Mouse (Mus musculus) lung, postnatal 10 days (tissue): ENCODE measurements around the gene Ttll9.

Experiments
- DNase-seq: peaks from one replicate; pipeline ENCODE4 v3.0.0; 2021

Ttll9 gene

DNA sequence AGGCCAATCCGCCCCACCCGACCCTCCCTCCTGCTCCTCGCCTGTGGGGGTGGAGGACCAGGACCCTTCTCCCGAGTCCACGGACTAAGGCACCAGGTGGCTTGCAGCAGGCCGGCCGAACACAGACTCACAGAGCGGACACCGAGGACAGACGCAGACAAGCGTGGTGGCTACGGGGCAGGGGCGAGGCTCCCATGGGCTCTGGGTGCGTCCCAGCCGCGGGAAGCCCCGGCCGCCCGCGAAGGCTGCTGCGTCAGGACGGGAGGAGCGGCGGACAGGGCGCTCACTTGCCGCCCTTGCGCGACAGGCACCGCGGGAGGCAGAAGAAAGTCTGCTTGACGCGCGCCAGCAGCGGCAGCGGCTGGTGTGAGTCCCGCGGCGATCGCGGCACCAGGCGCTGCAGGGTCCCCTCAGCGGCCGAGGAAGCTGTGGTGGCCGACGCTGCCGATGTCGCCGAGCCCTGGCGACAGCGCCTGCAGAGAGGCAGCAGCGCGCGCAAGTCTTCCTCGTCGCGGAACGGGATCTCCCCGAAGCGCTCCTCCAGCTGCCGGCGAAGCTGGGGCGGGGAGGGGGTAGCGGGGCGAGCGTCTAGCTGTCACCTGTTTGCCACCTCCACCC lies 19.3 kb upstream of the Ttll9 start:
- no peak for DNase-seq

DNA sequence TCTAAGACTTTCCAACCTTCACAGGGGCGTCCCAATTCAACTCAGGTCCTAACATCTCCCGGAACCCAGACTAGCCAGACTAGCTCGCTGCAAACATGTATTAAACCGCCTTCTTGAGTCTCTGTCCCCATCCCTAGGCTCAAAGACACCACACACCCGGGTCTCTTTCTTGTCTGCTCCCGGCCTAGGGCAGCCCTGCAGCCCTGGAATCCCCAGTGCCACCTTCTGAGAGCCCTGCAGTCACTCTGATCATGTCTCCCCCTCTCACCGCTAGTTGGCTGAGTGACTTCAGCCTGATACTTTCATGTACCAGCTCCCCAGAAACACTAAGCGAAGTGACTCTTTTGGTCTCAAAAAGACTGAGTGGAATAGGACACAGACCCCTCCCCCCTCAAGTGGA lies 18.7 kb upstream of the Ttll9 start:
- no peak for DNase-seq

DNA sequence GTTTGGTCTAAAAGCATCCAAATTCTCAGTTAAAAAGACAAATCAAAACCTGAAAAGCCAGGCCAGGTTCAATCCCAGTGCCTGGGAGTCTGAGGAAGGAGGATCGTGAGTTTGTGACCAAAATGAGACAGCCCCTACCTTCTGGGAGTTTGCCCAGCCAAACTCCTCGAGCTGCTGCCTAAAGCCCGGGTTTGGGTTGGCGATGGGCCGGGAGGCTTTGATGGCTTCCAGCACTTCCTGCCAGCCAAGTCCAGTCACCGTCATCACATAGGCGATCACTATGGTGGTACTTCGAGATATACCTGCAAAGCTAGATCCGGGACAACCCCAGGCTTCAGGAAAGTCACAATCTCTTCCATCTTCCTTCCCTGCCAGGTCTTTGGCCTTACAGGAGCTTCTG lies 18.3 kb upstream of the Ttll9 start:
- no peak for DNase-seq

DNA sequence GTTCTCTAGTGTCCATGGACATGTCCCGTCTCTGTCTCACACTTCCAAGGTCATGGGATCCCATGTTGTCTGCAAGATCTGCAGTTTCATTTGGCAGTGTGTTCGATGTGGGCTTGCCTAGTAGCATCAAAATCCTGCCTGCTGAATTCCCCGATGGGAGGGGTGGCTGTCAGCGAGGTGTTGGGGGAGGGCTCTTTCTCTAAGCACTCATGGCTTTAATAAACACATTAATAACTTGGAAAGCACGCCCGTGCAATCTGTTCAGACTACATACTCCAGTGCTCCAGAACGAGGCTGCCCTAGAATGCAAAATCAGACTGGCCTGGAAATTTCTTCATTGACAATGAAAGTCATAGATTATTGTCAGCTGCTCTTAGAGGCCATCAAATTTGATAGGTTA lies 15.2 kb upstream of the Ttll9 start:
- DNase-seq, result peak; percentile 77

DNA sequence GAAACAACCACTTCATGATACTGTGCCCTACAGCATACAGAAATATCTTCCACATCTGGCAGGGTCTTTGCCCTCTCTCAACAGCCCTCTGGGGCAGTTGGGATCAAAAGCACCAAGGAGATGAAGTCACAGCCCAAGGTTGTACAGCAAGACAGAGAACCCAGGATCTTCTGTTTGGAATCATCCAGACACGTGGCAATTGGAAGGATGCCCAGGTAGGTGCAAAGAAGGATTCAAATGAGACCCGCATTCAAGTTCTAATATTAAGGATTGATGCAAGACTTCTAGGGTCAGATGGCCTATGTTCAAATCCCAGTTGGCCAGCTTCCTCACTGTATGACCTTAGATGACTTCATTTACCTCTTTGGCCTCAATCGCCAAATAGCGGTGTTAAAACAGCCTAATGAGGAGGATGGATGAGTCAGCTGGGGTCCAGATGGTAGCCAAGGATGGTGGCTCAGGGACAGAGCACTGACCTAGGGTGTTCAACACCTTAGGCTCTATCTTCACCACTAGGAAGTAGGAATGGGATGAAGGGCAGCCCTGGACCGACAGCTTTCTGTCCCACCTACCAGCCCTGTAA lies 13.8 kb upstream of the Ttll9 start:
- no peak for DNase-seq

DNA sequence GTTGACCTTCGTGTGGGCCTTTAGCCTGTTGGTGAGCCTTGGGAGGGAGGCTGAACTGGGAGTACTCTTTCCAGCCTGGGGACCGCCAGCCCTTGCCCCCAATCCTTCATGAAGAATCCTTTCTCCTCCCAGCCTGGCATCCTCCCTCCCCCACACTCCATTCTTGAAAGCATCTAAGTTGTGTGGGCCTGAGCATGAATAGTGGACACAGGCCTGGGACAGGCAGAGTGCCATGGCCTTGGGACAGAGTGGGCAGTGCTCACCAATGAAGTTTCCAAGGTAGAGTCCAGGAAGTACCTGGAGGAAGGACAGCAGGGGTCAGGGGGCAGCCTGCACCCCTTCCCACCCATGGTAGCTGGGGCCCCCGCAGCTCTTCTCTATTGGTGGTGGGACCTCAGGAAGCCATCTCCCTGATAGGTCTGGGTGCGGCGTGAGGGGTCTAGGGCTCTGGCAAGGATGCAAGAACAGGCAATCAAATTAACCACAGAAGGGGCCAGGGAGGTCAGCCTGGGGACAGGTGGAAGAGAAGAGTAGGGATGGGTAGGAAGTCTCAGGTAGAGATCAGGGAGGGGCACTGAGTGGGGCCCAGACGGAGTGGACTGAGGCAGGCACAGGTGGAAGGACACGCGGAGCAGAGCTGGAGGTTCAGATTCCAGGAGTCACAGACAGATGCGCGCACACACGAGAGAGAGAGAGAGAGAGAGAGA lies 11.8 kb upstream of the Ttll9 start:
- DNase-seq, result no peak

DNA sequence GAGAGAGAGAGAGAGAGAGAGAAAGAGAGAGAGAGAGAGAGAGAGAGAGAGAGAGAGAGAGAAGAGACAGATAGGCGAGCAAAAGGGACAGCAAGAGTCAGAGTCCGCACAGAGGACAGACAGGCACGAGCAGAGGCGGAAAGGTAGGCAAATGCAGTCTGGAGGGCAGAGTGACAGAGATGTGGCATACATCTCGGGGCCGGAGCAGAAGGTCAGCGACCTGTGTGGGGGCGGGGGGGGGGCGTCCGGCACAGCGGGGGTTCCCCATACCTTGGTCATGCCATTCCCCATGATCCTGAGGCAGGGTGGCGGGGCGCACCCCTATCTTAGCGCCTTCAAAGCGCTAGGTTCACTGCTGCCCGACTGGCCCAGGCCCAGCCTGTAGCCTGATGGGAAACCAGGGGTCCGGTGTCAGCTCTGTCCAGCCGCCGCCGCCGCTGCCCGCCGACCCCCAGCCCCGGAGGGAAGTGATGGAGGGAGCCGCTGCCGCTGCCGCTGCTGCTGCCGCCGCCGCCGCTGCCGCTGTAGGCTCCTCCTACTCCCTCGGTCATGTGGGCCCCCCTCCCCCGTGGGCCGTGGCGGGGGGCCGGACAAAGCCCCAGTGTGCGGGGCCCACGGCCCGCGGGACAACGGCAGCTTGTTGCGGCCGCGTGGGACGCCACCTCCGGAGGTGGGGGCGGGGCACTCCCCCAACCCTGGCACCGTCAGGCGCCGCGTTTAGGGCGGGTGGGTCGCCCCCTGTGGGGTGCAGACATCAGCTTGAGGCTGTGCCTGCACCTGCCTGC lies 11.0 kb upstream of the Ttll9 start, which contains the start of gene Dusp15:
TSS of gene Dusp15 (minus strand) at position 634 of the 785 bp plus-strand sequence.
- no peak for DNase-seq

DNA sequence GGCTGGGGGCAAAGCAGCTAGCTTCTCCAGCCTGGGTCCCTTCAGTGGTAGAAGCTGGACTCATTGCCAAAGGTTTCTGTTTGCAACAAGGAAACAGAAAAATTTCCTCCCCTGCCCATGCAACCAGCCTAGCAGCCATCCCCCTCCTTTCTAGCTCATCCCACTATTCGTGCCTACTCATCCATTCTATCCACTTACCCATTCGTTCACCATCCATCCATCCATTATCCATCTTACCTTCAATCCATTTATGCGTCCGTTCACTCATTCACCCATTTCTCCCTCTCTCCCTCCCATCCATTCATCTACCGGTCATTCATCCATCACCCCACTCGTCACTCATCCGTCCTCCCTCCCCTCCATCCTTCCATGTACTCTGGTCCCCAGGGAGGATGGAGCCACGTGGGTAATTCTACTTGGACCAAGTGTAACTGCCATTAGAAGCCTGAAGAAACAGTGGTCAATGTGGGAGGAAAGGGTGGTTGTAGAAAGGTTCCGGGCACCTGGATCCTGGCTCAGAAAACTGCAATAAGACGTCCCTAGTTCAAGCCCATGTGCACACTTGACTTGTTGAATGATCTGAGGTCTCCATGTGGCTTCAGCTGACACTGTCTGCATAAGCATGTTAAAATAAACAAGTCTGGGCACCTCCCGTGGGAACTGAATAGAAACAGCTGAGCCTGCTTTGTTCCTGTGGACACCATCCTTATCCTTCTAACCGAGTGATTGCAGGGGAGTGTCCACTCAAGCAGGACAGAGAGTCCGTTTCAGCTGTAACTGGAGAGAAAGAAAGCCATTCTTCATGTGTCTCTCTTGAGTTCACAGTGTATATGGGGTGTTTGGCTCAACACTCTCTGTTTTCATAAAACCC lies 10.2 kb upstream of the Ttll9 start:
- no peak for DNase-seq

DNA sequence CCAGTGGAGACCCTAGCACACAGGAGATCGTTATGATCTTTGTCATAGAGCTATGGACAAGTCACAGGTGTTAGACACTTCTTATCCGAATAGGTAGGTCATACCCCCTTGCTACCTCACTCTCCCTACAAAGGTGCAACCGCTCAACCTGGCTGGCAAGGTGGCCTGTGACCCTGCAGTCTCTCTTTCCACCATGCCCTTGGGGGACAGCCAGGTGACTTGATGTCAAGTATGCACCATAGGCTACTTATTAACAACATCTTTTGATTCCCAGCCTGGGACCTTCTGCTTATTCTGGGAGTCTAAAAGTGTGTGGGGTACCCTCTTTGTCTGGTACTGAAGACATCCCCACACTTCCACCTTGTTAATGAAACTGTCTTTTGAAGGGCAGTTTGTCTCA lies 4.2 kb upstream of the Ttll9 start:
- DNase-seq, result no peak

DNA sequence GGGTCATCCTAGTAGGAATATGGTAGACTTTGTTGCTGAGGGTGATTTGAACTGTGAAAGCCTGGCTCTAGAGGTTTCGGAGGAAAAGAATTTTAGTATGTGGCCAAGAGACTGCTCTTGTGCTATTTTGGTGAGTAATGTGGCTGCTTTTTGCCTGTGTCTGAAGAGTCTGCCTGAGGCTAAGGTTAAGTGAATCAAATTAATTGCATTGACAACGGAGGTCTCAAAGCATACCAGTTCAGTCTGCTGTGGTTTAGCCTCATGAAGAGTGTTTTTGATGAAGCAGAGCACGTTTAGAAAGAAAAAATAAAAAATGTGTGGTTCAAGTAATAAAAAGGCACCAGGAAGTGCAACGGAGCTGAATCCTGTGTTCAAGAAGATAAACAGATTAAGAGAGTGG lies 3.3 kb downstream of the Ttll9 start:
- no peak for DNase-seq

DNA sequence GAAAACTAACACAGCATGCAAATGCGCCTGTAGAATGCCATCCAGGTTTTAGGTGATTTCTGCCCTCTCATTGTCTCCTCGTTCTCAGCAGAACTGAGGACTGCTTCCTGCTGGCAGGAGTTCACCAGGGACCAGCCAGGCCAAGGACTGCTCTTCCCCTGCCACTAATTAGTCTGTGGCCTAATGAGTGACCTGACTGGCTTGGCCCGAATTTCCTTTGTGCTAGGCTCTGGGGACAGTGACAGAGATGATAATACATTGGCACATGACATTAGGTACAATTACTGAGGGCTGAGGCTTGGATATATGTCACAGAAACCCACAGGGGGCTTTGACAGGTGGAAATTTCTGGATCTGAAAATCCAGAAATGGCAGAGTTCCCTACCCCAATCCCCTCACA lies 14.7 kb downstream of the Ttll9 start:
- DNase-seq, result no peak

DNA sequence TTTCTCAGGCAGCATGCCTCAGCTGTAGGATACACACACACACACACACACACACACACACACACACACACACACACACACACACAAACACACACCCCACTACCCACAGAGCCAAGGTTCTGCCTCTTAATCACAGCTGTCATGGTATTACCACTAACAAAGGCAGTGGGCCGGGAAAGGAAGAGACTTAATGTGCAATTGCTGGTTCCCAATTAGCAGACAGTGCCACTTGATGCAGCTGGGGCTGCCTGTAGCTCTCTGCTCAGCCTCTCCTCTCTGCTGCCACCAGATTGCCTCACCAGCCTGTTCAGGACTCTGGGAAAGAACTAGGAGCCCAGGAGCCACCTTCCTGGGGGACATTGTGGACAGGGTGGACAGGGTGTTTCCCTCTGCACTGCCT lies 23.3 kb downstream of the Ttll9 start:
- DNase-seq, result no peak

DNA sequence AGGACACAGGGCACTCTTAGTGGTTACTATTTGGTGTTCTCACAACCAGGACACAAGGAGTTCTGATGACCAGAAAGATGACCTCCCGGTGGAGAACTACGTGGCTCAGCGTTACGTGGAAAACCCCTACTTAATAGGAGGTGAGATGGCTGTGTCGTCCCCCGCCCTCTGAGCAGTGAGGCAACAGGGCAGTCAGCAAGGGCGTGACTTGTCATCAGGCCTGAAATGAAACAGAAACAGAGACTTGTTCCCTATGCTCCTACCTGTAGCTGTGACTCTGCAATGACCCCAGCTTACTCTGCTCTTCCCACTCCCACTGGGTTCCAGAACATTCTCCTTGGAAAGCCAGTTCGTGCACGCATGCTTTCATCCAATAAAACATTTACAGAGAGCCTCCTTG lies 29.2 kb downstream of the Ttll9 start:
- DNase-seq, result no peak

DNA sequence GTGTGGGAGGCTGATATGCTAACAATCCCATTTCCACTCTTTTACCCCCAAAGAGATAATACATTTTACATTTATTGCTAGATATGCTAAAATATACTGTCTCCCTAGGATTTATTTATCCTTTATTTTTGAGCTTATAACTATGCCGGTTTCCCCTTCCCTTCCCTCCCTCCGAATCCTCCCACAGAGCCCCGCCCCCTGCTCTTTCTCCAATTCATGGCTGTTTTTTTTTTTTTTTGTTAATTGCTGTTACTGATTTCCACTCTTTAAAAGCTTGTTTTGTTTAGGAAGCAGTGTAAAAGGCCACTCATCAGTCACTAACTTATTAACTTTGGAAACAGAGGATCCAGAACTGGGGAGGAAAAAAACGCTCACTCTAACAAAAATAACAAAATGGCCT lies 34.8 kb downstream of the Ttll9 start:
- DNase-seq, result no peak

DNA sequence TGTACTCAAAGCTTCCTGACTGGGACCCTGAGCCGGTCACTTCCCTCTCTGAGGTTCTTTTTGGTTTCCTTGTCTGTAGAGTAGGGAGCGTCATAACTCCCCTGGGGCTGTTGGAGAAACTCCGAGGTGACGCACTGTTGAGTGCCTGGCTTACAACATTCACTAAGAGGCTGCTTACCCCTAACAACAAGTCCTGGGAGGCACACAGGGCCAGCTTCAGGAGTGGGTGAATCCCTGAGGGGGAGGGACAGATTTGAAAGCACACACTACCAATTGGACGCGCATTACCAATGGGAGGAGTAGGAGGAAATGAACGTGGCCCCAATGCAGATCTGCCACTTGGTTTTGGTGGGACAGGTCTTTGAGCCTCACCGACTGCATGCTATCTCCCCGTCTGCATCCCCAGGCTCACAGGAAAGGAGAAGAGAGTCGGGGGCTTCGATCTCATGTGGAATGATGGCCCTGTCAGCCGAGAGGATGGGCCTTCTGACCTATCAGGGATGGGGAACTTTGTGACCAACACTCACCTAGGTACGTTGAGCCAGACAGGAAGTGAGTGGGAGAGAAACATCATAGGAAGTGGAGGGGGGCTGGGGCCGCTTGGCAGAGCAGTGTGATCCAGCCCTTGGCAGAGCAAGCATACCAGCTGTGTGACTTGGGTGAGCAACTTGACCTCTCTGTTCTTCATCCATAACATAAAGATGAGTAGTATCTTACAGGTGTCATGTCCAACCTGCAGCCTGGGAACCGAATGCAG lies 40.4 kb downstream of the Ttll9 start:
- DNase-seq, result no peak

DNA sequence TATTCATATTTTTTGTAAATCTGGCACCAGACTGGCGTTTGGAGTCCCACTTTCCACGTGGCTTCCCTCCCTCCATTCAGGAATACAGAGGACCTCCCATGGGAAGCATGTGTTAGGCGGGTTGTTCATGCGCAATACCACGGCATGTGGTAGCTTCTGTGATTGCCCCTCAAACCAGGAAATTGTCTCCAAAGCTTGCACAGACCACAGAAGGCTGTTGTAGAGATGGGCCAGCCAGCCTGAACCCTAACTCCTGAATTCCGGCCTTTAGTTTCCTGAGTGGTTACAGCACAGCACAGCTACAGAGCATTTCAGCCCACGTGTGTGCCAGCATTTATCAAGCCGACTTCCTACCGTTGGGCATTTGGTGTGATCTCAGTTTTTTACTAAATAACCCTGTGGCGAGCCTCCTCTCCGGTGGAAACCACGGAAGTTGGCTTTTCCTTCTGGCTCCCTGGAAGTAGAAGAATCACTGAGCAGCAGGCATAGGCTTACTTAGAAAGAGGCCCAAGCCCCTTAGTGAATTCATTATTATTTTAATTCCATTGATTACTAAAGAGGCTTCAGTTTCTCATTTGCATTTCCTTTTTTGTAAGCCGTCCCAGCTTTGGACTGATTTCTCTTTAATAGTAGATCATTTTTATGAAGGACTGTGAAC lies 41.5 kb downstream of the Ttll9 start:
- no peak for DNase-seq

DNA sequence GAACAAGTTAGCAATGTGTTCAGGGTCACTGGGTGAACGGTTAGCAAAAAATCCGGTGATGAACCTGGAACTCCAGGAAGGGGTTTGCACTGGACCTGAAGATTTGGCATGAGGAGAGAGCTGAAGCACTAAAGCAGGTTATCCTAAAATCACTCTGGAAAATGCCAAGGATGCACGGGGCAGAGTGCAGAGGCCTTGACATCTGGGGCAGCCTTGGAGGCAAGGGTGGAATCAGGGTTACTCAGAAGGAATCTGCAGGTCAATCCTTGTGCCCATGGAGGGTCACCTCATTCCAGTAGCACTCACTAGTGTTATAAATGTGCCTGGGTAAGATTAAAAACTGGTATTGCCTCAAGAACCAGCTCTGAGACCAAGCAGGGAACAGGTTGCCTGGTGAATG lies 43.7 kb downstream of the Ttll9 start:
- DNase-seq, result no peak

DNA sequence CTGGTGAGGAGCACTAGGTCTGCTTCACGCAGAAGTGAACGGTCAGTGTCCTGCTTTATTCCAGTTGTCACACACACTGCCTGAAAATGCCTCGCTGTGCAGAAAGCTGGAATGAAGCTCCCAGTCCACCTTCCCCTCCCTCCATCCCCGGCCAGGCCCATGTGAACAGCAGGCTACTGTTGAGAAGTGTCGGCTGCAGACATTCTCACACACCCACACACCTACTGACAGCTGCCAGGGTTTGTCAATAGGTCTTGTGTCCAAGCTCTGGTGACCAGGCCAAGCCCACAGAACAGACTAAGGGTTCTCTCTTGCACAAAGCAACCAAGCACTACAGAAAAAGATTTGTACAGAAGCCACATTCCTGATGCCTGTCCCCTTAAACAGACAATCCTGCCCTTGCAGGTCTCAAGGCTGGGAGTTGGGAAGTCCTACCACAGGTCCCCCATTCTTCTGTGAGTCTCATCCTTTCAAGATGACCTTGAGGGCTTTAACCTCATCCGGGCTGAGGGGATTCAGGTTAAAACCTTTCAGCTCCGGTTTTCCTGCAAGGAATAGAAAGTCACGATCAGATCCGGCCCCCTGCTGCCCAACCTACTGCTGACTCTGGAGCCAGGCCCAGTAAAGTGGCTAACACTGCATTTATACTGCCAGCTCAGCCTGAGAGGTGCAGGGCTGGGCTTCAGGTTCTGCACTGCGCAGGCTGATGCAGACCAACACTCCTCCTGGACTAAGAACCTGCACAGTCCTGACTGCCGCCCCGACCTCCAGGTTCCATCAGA lies 47.1 kb downstream of the Ttll9 start:
- no peak for DNase-seq

DNA sequence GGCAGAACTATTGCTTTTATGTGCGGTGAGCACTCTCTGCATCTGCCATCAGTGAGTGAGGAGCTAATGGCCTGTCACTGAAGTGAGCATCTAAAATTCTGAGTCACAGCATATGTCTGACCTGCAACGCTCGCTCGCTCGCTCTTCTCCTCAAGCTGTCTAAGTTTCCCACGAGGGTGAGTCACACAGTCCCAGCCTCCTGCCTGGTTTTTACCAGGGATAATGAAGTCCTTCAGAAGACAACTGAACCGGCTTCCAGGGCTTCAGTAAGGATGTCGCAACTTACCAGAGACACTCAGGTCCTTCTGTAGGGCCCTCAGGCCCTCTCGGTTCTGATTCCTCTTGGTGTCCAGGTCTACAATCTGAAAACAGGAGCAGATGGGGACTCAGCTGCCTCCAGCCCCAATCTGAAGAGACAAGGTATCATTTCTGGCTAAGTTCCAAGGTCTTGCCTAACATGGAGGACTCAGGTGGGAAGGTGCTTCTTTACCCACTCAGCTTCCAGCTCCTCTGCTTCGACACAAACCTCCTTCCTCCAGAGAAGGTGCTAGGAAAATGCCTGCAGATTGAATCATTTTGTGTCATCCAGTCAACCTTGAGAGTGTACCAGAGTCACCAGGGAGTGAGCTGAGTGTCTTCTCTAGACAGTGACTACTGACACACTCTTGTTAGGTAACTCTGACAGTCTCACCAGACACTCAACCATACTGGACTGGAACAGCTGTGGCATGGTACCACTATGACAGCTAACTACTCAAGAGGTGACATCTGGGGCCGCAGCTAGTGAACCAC lies 51.6 kb downstream of the Ttll9 start:
- no peak for DNase-seq
